Mouse (Mus musculus) limb, embryonic 12.5 days (tissue): ENCODE measurements around the gene Cfap99. TPM values are rescaled to one million over a fixed set of nuclear protein-coding genes. Genes with fewer than 3 reads are reported as not detected.

ENCODE experiments used
- ATAC-seq: fragments of 200-750 bp; cut with Nextera tagmentation; 2 replicates; pipeline ENCODE4 v1.8.0; 2017; ENCODE audit warnings: low read depth, moderate TSS enrichment; ENCODE audit not compliant: insufficient number of reproducible peaks, insufficient read depth, low FRiP score, low TSS enrichment
- H3K27ac ChIP-seq: fragments of 300-500 bp; sonication (generic); 2 replicates; pipeline ENCODE4 v1.5.1; 2016; ENCODE audit warnings: mild to moderate bottlenecking, moderate library complexity
- H3K27me3 ChIP-seq: fragments of 300-500 bp; sonication (generic); 2 replicates; pipeline ENCODE4 v1.6.1; 2016; ENCODE audit warnings: mild to moderate bottlenecking, moderate library complexity
- H3K36me3 ChIP-seq: fragments of 300-500 bp; sonication (generic); 2 replicates; pipeline ENCODE4 v1.6.1; 2016; ENCODE audit warnings: mild to moderate bottlenecking, moderate library complexity
- H3K4me1 ChIP-seq: fragments of 300-500 bp; sonication (generic); replicated peaks from 2 replicates; pipeline ENCODE4 v1.6.1; 2016
- H3K4me2 ChIP-seq: fragments of 300-500 bp; sonication (generic); 2 replicates; pipeline ENCODE4 v1.6.1; 2016; ENCODE audit warnings: mild to moderate bottlenecking, moderate library complexity
- H3K4me3 ChIP-seq: fragments of 300-500 bp; sonication (generic); replicated peaks from 2 replicates; pipeline ENCODE4 v1.5.1; 2016; ENCODE audit warnings: mild to moderate bottlenecking
- H3K9ac ChIP-seq: fragments of 300-500 bp; sonication (generic); replicated peaks from 2 replicates; pipeline ENCODE4 v1.6.1; 2016; ENCODE audit warnings: mild to moderate bottlenecking, moderate library complexity
- H3K9me3 ChIP-seq: fragments of 300-500 bp; sonication (generic); 2 replicates; pipeline ENCODE4 v1.6.1; 2016; ENCODE audit warnings: mild to moderate bottlenecking, moderate library complexity
- WGBS: fragments of 180-500 bp; shearing (Covaris S2); methylation state at CpG from one replicate; pipeline ENCODE4 v1.1.7; 2016; 5-methylcytosine and 5-hydroxymethylcytosine counted together
- polyA plus RNA-seq: library from polyadenylated mRNA; unstranded; fragments of >200 nt; fragmentation: Nextera tagmentation; extraction: Ambion mirVana; gene quantifications from 2 replicates; pipeline ENCODE4 v1.2.1, GENCODE M21; 2016

Gene Cfap99
- polyA plus RNA-seq, 1 experiment from 2014 or later = not detected

- no peak for ATAC-seq
- no peak overlapping the region for H3K9ac ChIP-seq
- no peaks in the 10 kb centered on the region for H3K9me3 ChIP-seq
- H3K27me3 ChIP-seq = peaks cover 11% of the 10 kb centered on the region; the same call in 1 of the 2 replicates
- no peaks in the 10 kb centered on the region for H3K36me3 ChIP-seq
- WGBS = 72% methylated on average over 4 of the region's 4 CpGs
- no peak overlapping the region for H3K4me2 ChIP-seq
- H3K4me1 ChIP-seq = 0 out of 2 replicates have a peak, but pooled peaks cover 12% of the 10 kb centered on the region
- no peak overlapping the region for H3K27ac ChIP-seq
- H3K4me3 ChIP-seq = no peak overlapping the region
Measured at GRCm38 (mm10) chr5:34278058-34278457, 10.3 kb upstream of the Cfap99 start.

GRCm38 (mm10) chr5:34279214-34279613, 9.2 kb upstream of the Cfap99 start:
- WGBS = 85% methylated on average over 9 of the region's 9 CpGs
- no peak overlapping the region for H3K9ac ChIP-seq
- H3K27me3 ChIP-seq = peaks cover 21% of the 10 kb centered on the region
- no peak overlapping the region for H3K27ac ChIP-seq
- H3K4me3 ChIP-seq = no peak overlapping the region
- no peaks in the 10 kb centered on the region for H3K36me3 ChIP-seq
- H3K9me3 ChIP-seq = no peaks in the 10 kb centered on the region
- no peak for ATAC-seq
- no peak overlapping the region for H3K4me2 ChIP-seq
- H3K4me1 ChIP-seq = 0 out of 2 replicates have a peak, but pooled peaks cover 8% of the 10 kb centered on the region

GRCm38 (mm10) chr5:34280976-34281375, 7.4 kb upstream of the Cfap99 start:
- Histone ChIP-seq H3K27me3 (peaks cover 37% of the 10 kb centered on the region), H3K36me3 (no peaks in the 10 kb centered on the region), H3K4me2 (no peak overlapping the region), H3K27ac (no peak overlapping the region), H3K4me1 (0 out of 2 replicates have a peak, but pooled peaks cover 8% of the 10 kb centered on the region), H3K4me3 (no peak overlapping the region), H3K9me3 (no peaks in the 10 kb centered on the region), H3K9ac (no peak overlapping the region)
- no peak for ATAC-seq
- WGBS = 81% methylated on average over 7 of the region's 7 CpGs

GRCm38 (mm10) chr5:34283355-34283754, 5.0 kb upstream of the Cfap99 start:
- H3K4me1 ChIP-seq = peaks cover 23% of the 10 kb centered on the region
- no peak overlapping the region for H3K4me2 ChIP-seq
- H3K9ac ChIP-seq = no peak overlapping the region
- H3K27me3 ChIP-seq = peaks cover 60% of the 10 kb centered on the region
- H3K9me3 ChIP-seq = no peaks in the 10 kb centered on the region
- no peak overlapping the region for H3K4me3 ChIP-seq
- WGBS = 87% methylated on average over 5 of the region's 5 CpGs
- ATAC-seq = no peak
- no peaks in the 10 kb centered on the region for H3K36me3 ChIP-seq
- H3K27ac ChIP-seq = no peak overlapping the region

- 42% methylated on average over 3 of the region's 3 CpGs for WGBS
- Histone ChIP-seq H3K4me3 (no peak overlapping the region), H3K4me2 (no peak overlapping the region), H3K27ac (no peak overlapping the region), H3K9ac (no peak overlapping the region), H3K27me3 (peaks cover 69% of the 10 kb centered on the region), H3K36me3 (no peaks in the 10 kb centered on the region), H3K4me1 (peaks cover 27% of the 10 kb centered on the region), H3K9me3 (no peaks in the 10 kb centered on the region)
- no peak for ATAC-seq
Measured at GRCm38 (mm10) chr5:34284156-34284750, 4.1 kb upstream of the Cfap99 start.

GRCm38 (mm10) chr5:34285285-34285684, 3.1 kb upstream of the Cfap99 start:
- peaks cover 27% of the 10 kb centered on the region for H3K4me1 ChIP-seq
- H3K9me3 ChIP-seq = no peaks in the 10 kb centered on the region
- peaks cover 80% of the 10 kb centered on the region for H3K27me3 ChIP-seq
- no peak for ATAC-seq
- no peak overlapping the region for H3K27ac ChIP-seq
- no peak overlapping the region for H3K4me3 ChIP-seq
- H3K4me2 ChIP-seq = no peak overlapping the region
- WGBS = 87% methylated on average over 2 of the region's 2 CpGs
- no peaks in the 10 kb centered on the region for H3K36me3 ChIP-seq
- H3K9ac ChIP-seq = no peak overlapping the region

GRCm38 (mm10) chr5:34286516-34286915, 1.9 kb upstream of the Cfap99 start:
- peaks cover 90% of the 10 kb centered on the region for H3K27me3 ChIP-seq
- H3K9ac ChIP-seq = no peak overlapping the region
- H3K4me3 ChIP-seq = peak overlapping the region; percentile 74
- peaks cover 27% of the 10 kb centered on the region for H3K4me1 ChIP-seq
- 1% methylated on average over 11 of the region's 11 CpGs for WGBS
- H3K36me3 ChIP-seq = no peaks in the 10 kb centered on the region
- ATAC-seq = no peak
- H3K4me2 ChIP-seq = peak overlapping the region; percentile 95; the same call in 1 of the 2 replicates
- H3K9me3 ChIP-seq = no peaks in the 10 kb centered on the region
- no peak overlapping the region for H3K27ac ChIP-seq

- H3K4me2 ChIP-seq = peak overlapping the region; percentile 95
- no peaks in the 10 kb centered on the region for H3K9me3 ChIP-seq
- peaks cover 27% of the 10 kb centered on the region for H3K4me1 ChIP-seq
- ATAC-seq = no peak
- no peak overlapping the region for H3K27ac ChIP-seq
- no peaks in the 10 kb centered on the region for H3K36me3 ChIP-seq
- peaks cover 93% of the 10 kb centered on the region for H3K27me3 ChIP-seq
- H3K9ac ChIP-seq = 0 out of 2 replicates have a peak overlapping the region, but pooled peaks have one; percentile 23
- peak overlapping the region; percentile 74 for H3K4me3 ChIP-seq
- 2% methylated on average over 54 of the region's 54 CpGs for WGBS
Measured at GRCm38 (mm10) chr5:34287001-34287837, 1.2 kb upstream of the Cfap99 start.

GRCm38 (mm10) chr5:34287838-34288145, 608 bp upstream of the Cfap99 start:
- H3K27ac ChIP-seq = no peak overlapping the region
- peak overlapping the region; percentile 51 for H3K9ac ChIP-seq
- no peak for ATAC-seq
- H3K36me3 ChIP-seq = no peaks in the 10 kb centered on the region
- peaks cover 88% of the 10 kb centered on the region for H3K27me3 ChIP-seq
- H3K4me1 ChIP-seq = peaks cover 24% of the 10 kb centered on the region
- H3K9me3 ChIP-seq = no peaks in the 10 kb centered on the region
- peak overlapping the region; percentile 74 for H3K4me3 ChIP-seq
- WGBS = 2% methylated on average over 18 of the region's 18 CpGs
- peak overlapping the region; percentile 95 for H3K4me2 ChIP-seq

GRCm38 (mm10) chr5:34289286-34289685, 886 bp downstream of the Cfap99 start:
- peaks cover 19% of the 10 kb centered on the region for H3K4me1 ChIP-seq
- no peak overlapping the region for H3K4me3 ChIP-seq
- no peak for ATAC-seq
- no peaks in the 10 kb centered on the region for H3K9me3 ChIP-seq
- no peak overlapping the region for H3K27ac ChIP-seq
- 62% methylated on average over 2 of the region's 2 CpGs for WGBS
- peaks cover 74% of the 10 kb centered on the region for H3K27me3 ChIP-seq
- no peaks in the 10 kb centered on the region for H3K36me3 ChIP-seq
- no peak overlapping the region for H3K9ac ChIP-seq
- no peak overlapping the region for H3K4me2 ChIP-seq

- WGBS = 79% methylated on average over 6 of the region's 6 CpGs
- ATAC-seq = no peak
Measured at GRCm38 (mm10) chr5:34293363-34293762, 5.0 kb downstream of the Cfap99 start.

More at GRCm38 (mm10) chr5:34293363-34293762, 5.0 kb downstream of the Cfap99 start:
- no peak overlapping the region for H3K4me3 ChIP-seq
- no peak overlapping the region for H3K4me2 ChIP-seq
- H3K9ac ChIP-seq = no peak overlapping the region
- H3K9me3 ChIP-seq = no peaks in the 10 kb centered on the region
- H3K27ac ChIP-seq = no peak overlapping the region
- H3K36me3 ChIP-seq = no peaks in the 10 kb centered on the region
- peaks cover 4% of the 10 kb centered on the region; the same call in 1 of the 2 replicates for H3K4me1 ChIP-seq
- H3K27me3 ChIP-seq = peaks cover 35% of the 10 kb centered on the region
